In genomic region chr11:112784903-112785381, GRCm38 (mm10) we compare ENCODE assay signal across 9 mouse cellular contexts. TPM values are rescaled to one million over a fixed set of nuclear protein-coding genes. Genes with fewer than 3 reads are reported as not detected.
DNase-seq lines count a peak whose midpoint lies in the region; ATAC-seq and TF ChIP-seq lines count a peak whose summit lies in the region.
"Had no signal": no experiment of that assay in that cellular context is flagged by ENCODE, and none has a peak within 500 bp of the region (broad histone marks: within the 10 kb centered on the region; RNA-seq: fewer than 3 reads in every experiment).

No protein-coding gene starts in this region.

- H3K27me3 ChIP-seq in cerebellum, adult 2 months (ENCODE audit: control insufficient read depth, insufficient read depth, low read length): peaks cover 12% of the 10 kb centered on the region; the same call in 1 of the 2 replicates
- H3K27me3 ChIP-seq in megakaryocyte, embryonic 14.5 days (replicated peaks): peaks cover 64% of the 10 kb centered on the region
- no peaks in the 10 kb centered on the region; the same call in none of the 2 replicates for H3K27me3 ChIP-seq in intestine, embryonic 15.5 days (replicated peaks)
- peaks cover 62% of the 10 kb centered on the region for H3K27me3 ChIP-seq in midbrain, embryonic 10.5 days (ENCODE audit: low read depth, poor library complexity, severe bottlenecking)
- no peaks in the 10 kb centered on the region for H3K27me3 ChIP-seq in stomach, embryonic 16.5 days (ENCODE audit: control insufficient read depth, insufficient read depth, low read length)

- peak overlapping the region; percentile 34 for H3K4me3 ChIP-seq in cerebellum, adult 2 months (replicated peaks; ENCODE audit: insufficient read depth, low read depth, low read length)
- H3K4me3 ChIP-seq in megakaryocyte, embryonic 14.5 days (replicated peaks): peak overlapping the region; percentile 71
- peak overlapping the region; percentile 70 for H3K4me3 ChIP-seq in intestine, embryonic 15.5 days (replicated peaks)
- peak overlapping the region; percentile 87 for H3K4me3 ChIP-seq in midbrain, embryonic 10.5 days
- H3K4me3 ChIP-seq in stomach, embryonic 16.5 days (replicated peaks; ENCODE audit: low read length): peak overlapping the region; percentile 80
- H3K4me3 ChIP-seq: erythroblast, embryonic 14.5 days had no signal

- 8% methylated on average over 34 of the region's 34 CpGs for WGBS in cerebellum, adult 2 months
- 3% methylated on average over 34 of the region's 34 CpGs for WGBS in intestine, embryonic 15.5 days
- 6% methylated on average over 34 of the region's 34 CpGs for WGBS in midbrain, embryonic 10.5 days
- 7% methylated on average over 34 of the region's 34 CpGs for WGBS in stomach, embryonic 16.5 days

- no peak for TF ChIP-seq POLR2A in cerebellum, adult 2 months (IDR thresholded peaks at IDR 0.05; ENCODE audit: borderline replicate concordance, insufficient read depth, low read length)

- H3K9ac ChIP-seq in intestine, embryonic 15.5 days: peak overlapping the region; percentile 41
- peak overlapping the region; percentile 64 for H3K9ac ChIP-seq in stomach, embryonic 16.5 days (ENCODE audit: low read length)

- peaks cover 3% of the 10 kb centered on the region; the same call in 1 of the 2 replicates for H3K4me1 ChIP-seq in cerebellum, adult 2 months (ENCODE audit: control insufficient read depth, insufficient read depth, low read length)
- H3K4me1 ChIP-seq in megakaryocyte, embryonic 14.5 days: peaks cover 25% of the 10 kb centered on the region
- peaks cover 35% of the 10 kb centered on the region for H3K4me1 ChIP-seq in intestine, embryonic 15.5 days (replicated peaks)
- H3K4me1 ChIP-seq in midbrain, embryonic 10.5 days: peaks cover 78% of the 10 kb centered on the region
- H3K4me1 ChIP-seq in stomach, embryonic 16.5 days (ENCODE audit: control insufficient read depth, insufficient read depth, low read length): peaks cover 15% of the 10 kb centered on the region

- no peaks in the 10 kb centered on the region for H3K36me3 ChIP-seq in megakaryocyte, embryonic 14.5 days (replicated peaks; ENCODE audit: low read length)
- no peaks in the 10 kb centered on the region for H3K36me3 ChIP-seq in intestine, embryonic 15.5 days
- peaks cover 21% of the 10 kb centered on the region for H3K36me3 ChIP-seq in midbrain, embryonic 10.5 days
- H3K36me3 ChIP-seq in stomach, embryonic 16.5 days (ENCODE audit: control insufficient read depth, insufficient read depth, low read length): no peaks in the 10 kb centered on the region

- peak in 1 of 2 experiments; percentile 19 for DNase-seq in cerebellum, adult 2 months
- DNase-seq in cerebellum, adult 8-10 months: no peak
- DNase-seq in midbrain, embryonic 10.5 days (ENCODE audit: low spot score): peak; percentile 65

- H3K27ac ChIP-seq in cerebellum, adult 2 months (ENCODE audit: insufficient read depth, low read length): no peak overlapping the region
- H3K27ac ChIP-seq in intestine, embryonic 15.5 days: peak overlapping the region; percentile 62
- H3K27ac ChIP-seq in midbrain, embryonic 10.5 days (replicated peaks): peak overlapping the region; percentile 94
- H3K27ac ChIP-seq in stomach, embryonic 16.5 days (ENCODE audit: low read length): peak overlapping the region; percentile 21; the same call in 1 of the 2 replicates

- TF ChIP-seq CTCF in cerebellum, adult 2 months (IDR thresholded peaks at IDR 0.05; ENCODE audit: borderline replicate concordance, insufficient read depth, low read depth, low read length): no peak

- H3K9me3 ChIP-seq in megakaryocyte, embryonic 14.5 days: peaks cover 10% of the 10 kb centered on the region; the same call in 1 of the 2 replicates
- no peaks in the 10 kb centered on the region for H3K9me3 ChIP-seq in intestine, embryonic 15.5 days
- H3K9me3 ChIP-seq in midbrain, embryonic 10.5 days (replicated peaks): no peaks in the 10 kb centered on the region
- H3K9me3 ChIP-seq in stomach, embryonic 16.5 days (replicated peaks; ENCODE audit: control insufficient read depth, low read length): no peaks in the 10 kb centered on the region

- peak overlapping the region; percentile 93 for H3K4me2 ChIP-seq in intestine, embryonic 15.5 days (replicated peaks)
- peak overlapping the region; percentile 85 for H3K4me2 ChIP-seq in stomach, embryonic 16.5 days (ENCODE audit: low read depth, low read length)

- no peak for ATAC-seq in megakaryocyte, adult 5-6 weeks (ENCODE audit: poor library complexity, severe bottlenecking)
- peak; percentile 6 for ATAC-seq in intestine, embryonic 15.5 days
- ATAC-seq in stomach, embryonic 16.5 days (ENCODE audit: insufficient read depth, low FRiP score): no peak
- no peak for ATAC-seq in CD4-positive, CD25-positive, alpha-beta regulatory T cell, adult 4 months

RNA-seq across cellular contexts. Expression of gene Sox9, which starts 2.9 kb away (rescaled TPM):
- polyA plus RNA-seq in cerebellum, adult 2 months (2012; rRNA removed): 20.2 and 20.8 TPM in 2 replicates
- not detected in 2 replicates for polyA plus RNA-seq in megakaryocyte, embryonic 14.5 days (2012; ENCODE audit: insufficient read depth, low replicate concordance)
- total RNA-seq in megakaryocyte, adult 5-6 weeks (2015): not detected in 2 replicates
- total RNA-seq in megakaryocyte, adult 5-6 weeks (2017): not detected in 2 replicates
- 35.0 and 41.2 TPM in 2 replicates for polyA plus RNA-seq in intestine, embryonic 15.5 days (2015; fragmentation: Nextera tagmentation; extraction: Ambion mirVana)
- polyA plus RNA-seq in midbrain, embryonic 10.5 days (2016; fragmentation: Nextera tagmentation; extraction: Ambion mirVana): 61.8 and 108 TPM in 2 replicates
- 31.2 and 32.4 TPM in 2 replicates for polyA plus RNA-seq in stomach, embryonic 16.5 days (2015; fragmentation: Nextera tagmentation; extraction: Ambion mirVana)
- not detected for polyA plus RNA-seq in CD4-positive, CD25-positive, alpha-beta regulatory T cell, adult 4 months (2017; shearing (Covaris generic))
- polyA plus RNA-seq: erythroblast, embryonic 14.5 days had no signal

Comparison
In these comparisons a context has a peak if more than half of its experiments do, and no peak if none do; other contexts are left out.
1. H3K4me3 ChIP-seq: peak in every context shown above with its lines; median percentile 87 in midbrain, embryonic 10.5 days; 80 in stomach, embryonic 16.5 days; 71 in megakaryocyte, embryonic 14.5 days; 70 in intestine, embryonic 15.5 days; 34 in cerebellum, adult 2 months.
2. RNA of gene Sox9, which starts 2.9 kb away (polyA plus RNA-seq): 61.8 to 108 TPM in midbrain, embryonic 10.5 days, 35.0 to 41.2 TPM in intestine, embryonic 15.5 days, 31.2 to 32.4 TPM in stomach, embryonic 16.5 days and 20.2 to 20.8 TPM in cerebellum, adult 2 months; not detected in megakaryocyte, embryonic 14.5 days and not detected in CD4-positive, CD25-positive, alpha-beta regulatory T cell, adult 4 months; every median in the first group is over 10 times any median in the second.